Mouse (Mus musculus) neutrophil, adult 83 days (primary cell): ENCODE results near the gene Qpctl. TPM values are rescaled to one million over a fixed set of nuclear protein-coding genes. Genes with fewer than 3 reads are reported as not detected.

ENCODE experiments used
- total RNA-seq, 2 experiments: library from RNA; stranded (reverse); gene quantifications; one replicate each; pipeline ENCODE4 v1.2.4; 2023

Qpctl gene
- 10 to 100 TPM; 10.4 to 10.8 TPM for total RNA-seq

GRCm38 (mm10) chr7:19148875-19149541, at the start of gene Qpctl:
Gene Qpctl (minus strand): TSS chr7:19149291.

GRCm38 (mm10) chr7:19175708-19176515, 26.8 kb upstream of the Qpctl start, which contains the start of gene Eml2:
Gene Eml2 (plus strand): TSS chr7:19176421.

GRCm38 (mm10) chr7:19165656-19166423, 16.7 kb upstream of the Qpctl start, which contains the start of gene Gipr:
Gene Gipr (minus strand): TSS chr7:19166127.

GRCm38 (mm10) chr7:19149626-19150025, 535 bp upstream of the Qpctl start, which contains the start of gene Snrpd2:
Gene Snrpd2 (plus strand): TSS chr7:19149722.

GRCm38 (mm10) chr7:19119631-19120429, 29.3 kb downstream of the Qpctl start, which contains the start of gene Fbxo46:
Gene Fbxo46 (plus strand): TSS chr7:19119859.

GRCm38 (mm10) chr7:19118028-19118771, 30.9 kb downstream of the Qpctl start, which contains the start of gene Gm4969:
Gene Gm4969 (minus strand): TSS chr7:19118368.

GRCm38 (mm10) chr7:19094471-19094825, 54.6 kb downstream of the Qpctl start, which contains the start of gene Six5:
Gene Six5 (plus strand): TSS chr7:19094594.

Other genes starting within 250 kb of the Qpctl start
- gene Ccdc61, start 238.9 kb downstream of the Qpctl start, total RNA-seq, result 10 to 100 TPM; 12.4 to 17.8 TPM
- under 1 TPM in 1 of 2 experiments, not detected in 1; 0.04 TPM for gene Nova2, start 223.4 kb downstream of the Qpctl start, total RNA-seq
- not detected for gene Nanos2, start 161.9 kb downstream of the Qpctl start, total RNA-seq
- under 1 TPM; 0.24 to 0.35 TPM for gene Mypop, start 158.0 kb downstream of the Qpctl start, total RNA-seq
- gene Irf2bp1, start 145.2 kb downstream of the Qpctl start, total RNA-seq, result 10 to 100 TPM; 15.4 to 18.3 TPM
- gene Foxa3, start 125.8 kb downstream of the Qpctl start, total RNA-seq, result not detected
- 10 to 100 TPM; 55.4 to 60.6 TPM for gene Sympk, start 124.9 kb downstream of the Qpctl start, total RNA-seq
- gene Rsph6a, start 94.6 kb downstream of the Qpctl start, total RNA-seq, result not detected
- 10 to 100 TPM; 13.9 to 23.0 TPM for gene Dmwd, start 73.1 kb downstream of the Qpctl start, total RNA-seq
- gene Dmpk, start 65.4 kb downstream of the Qpctl start, total RNA-seq, result 1 to 10 TPM; 4.6 to 7.9 TPM
- gene Six5, start 54.7 kb downstream of the Qpctl start, total RNA-seq, result 1 to 10 TPM in 1 of 2 experiments, under 1 TPM in 1; 0.35 to 1.1 TPM
- not detected for gene Gm4969, start 30.9 kb downstream of the Qpctl start, total RNA-seq
- gene Fbxo46, start 29.4 kb downstream of the Qpctl start, total RNA-seq, result 10 to 100 TPM; 16.2 to 16.6 TPM
- 10 to 100 TPM; 44.8 to 49.2 TPM for gene Snrpd2, start 431 bp upstream of the Qpctl start, total RNA-seq
- not detected for gene Gipr, start 16.8 kb upstream of the Qpctl start, total RNA-seq
- gene Eml2, start 27.1 kb upstream of the Qpctl start, total RNA-seq, result 10 to 100 TPM; 59.9 to 73.3 TPM
- gene Gpr4, start 63.2 kb upstream of the Qpctl start, total RNA-seq, result not detected
- 10 to 100 TPM; 22.5 to 24.0 TPM for gene Opa3, start 79.0 kb upstream of the Qpctl start, total RNA-seq
- 100 to 1,000 TPM; 586 to 605 TPM for gene Vasp, start 122.5 kb upstream of the Qpctl start, total RNA-seq
- gene Ppm1n, start 130.8 kb upstream of the Qpctl start, total RNA-seq, result 1 to 10 TPM in 1 of 2 experiments, not detected in 1; 2.1 TPM
- gene Rtn2, start 133.3 kb upstream of the Qpctl start, total RNA-seq, result not detected
- 1,000 to 10,000 TPM; 1,994 to 3,359 TPM for gene Fosb, start 160.8 kb upstream of the Qpctl start, total RNA-seq
- gene Ercc1, start 195.5 kb upstream of the Qpctl start, total RNA-seq, result 10 to 100 TPM; 16.8 to 19.7 TPM
- 1 to 10 TPM; 5.5 to 5.8 TPM for gene Cd3eap, start 210.2 kb upstream of the Qpctl start, total RNA-seq
- 1 to 10 TPM; 2.9 to 5.6 TPM for gene Ppp1r13l, start 210.5 kb upstream of the Qpctl start, total RNA-seq
- gene Ercc2, start 232.7 kb upstream of the Qpctl start, total RNA-seq, result 10 to 100 TPM; 13.2 to 23.6 TPM